Mouse (Mus musculus) thymus, adult 2 months (tissue): ENCODE results near the gene Ikbip.

Source experiments
- CTCF ChIP-seq: fragments of 200-500 bp; IDR thresholded peaks from 2 replicates; pipeline ENCODE4 v1.5.1; 2012; ENCODE audit warnings: mild to moderate bottlenecking, control low read depth, low read length, moderate library complexity, borderline replicate concordance; ENCODE audit not compliant: control insufficient read depth, poor library complexity, insufficient read depth; ENCODE audit errors: extremely low read depth
- POLR2A ChIP-seq: fragments of 200-500 bp; IDR thresholded peaks from 2 replicates; pipeline ENCODE4 v1.6.1; 2012; ENCODE audit warnings: mild to moderate bottlenecking, low read length, control low read depth, moderate library complexity; ENCODE audit not compliant: control insufficient read depth, poor library complexity, insufficient read depth; ENCODE audit errors: extremely low read depth

- TF ChIP-seq CTCF (no peak), POLR2A (no peak)
Measured at GRCm38 (mm10) chr10:91101936-91102335, 19.2 kb downstream of the Ikbip start.
